ENCODE assay signal across 17 mouse cellular contexts in genomic region chr11:4086246-4086645, GRCm38 (mm10). TPM values are rescaled to one million over a fixed set of nuclear protein-coding genes. Genes with fewer than 3 reads are reported as not detected.
"Had no signal": no experiment of that assay in that cellular context is flagged by ENCODE, and none has a peak within 500 bp of the region (broad histone marks: within the 10 kb centered on the region; RNA-seq: fewer than 3 reads in every experiment).

No protein-coding gene starts in this region.

- H3K9ac ChIP-seq: limb, embryonic 15.5 days; liver, embryonic 13.5 days; neural tube, embryonic 15.5 days had no signal

- H3K27ac ChIP-seq: limb, embryonic 15.5 days; liver, embryonic 13.5 days; midbrain, embryonic 10.5 days had no signal

- H3K4me2 ChIP-seq: limb, embryonic 15.5 days; liver, embryonic 13.5 days; neural tube, embryonic 15.5 days had no signal

- H3K27me3 ChIP-seq: limb, embryonic 15.5 days; liver, embryonic 13.5 days; neural tube, embryonic 15.5 days had no signal

- H3K4me1 ChIP-seq: limb, embryonic 15.5 days; liver, embryonic 13.5 days had no signal

- H3K9me3 ChIP-seq: limb, embryonic 15.5 days; neural tube, embryonic 15.5 days had no signal

- H3K4me3 ChIP-seq: left cerebral cortex, adult 2 months; limb, embryonic 15.5 days; liver, embryonic 13.5 days; midbrain, embryonic 10.5 days; myocyte; neural tube, embryonic 15.5 days had no signal

- DNase-seq: kidney, adult 9 months; kidney, postnatal 10 days; kidney, postnatal 4 days; liver, embryonic 13.5 days; lung, adult 18-20 months; midbrain, embryonic 14.5 days; right cerebral cortex, adult 18-20 months; right cerebral cortex, postnatal 25 days; thymus, postnatal 36 days had no signal

RNA-seq across cellular contexts. Expression of gene Sec14l3, which starts 21.6 kb away (rescaled TPM):
- polyA plus RNA-seq: limb, embryonic 11.5 days; limb, embryonic 15.5 days; liver, embryonic 13.5 days; midbrain, embryonic 10.5 days; myocyte; neural tube, embryonic 11.5 days; small intestine, adult 2 months had no signal

RNA-seq across cellular contexts. Expression of gene Sec14l4, which starts 55.0 kb away (rescaled TPM):
- total RNA-seq: left cerebral cortex, adult 2 months had no signal
- polyA plus RNA-seq: limb, embryonic 11.5 days; midbrain, embryonic 10.5 days; midbrain, embryonic 14.5 days; myocyte; neural tube, embryonic 11.5 days; neural tube, embryonic 15.5 days had no signal
